Mouse (Mus musculus) layer of hippocampus, postnatal 10 days (tissue): ENCODE measurements around the gene Gm20388. TPM values are rescaled to one million over a fixed set of nuclear protein-coding genes. Genes with fewer than 3 reads are reported as not detected.

Source experiments
- DNase-seq, 2 experiments: peaks; one replicate each; pipeline ENCODE4 v3.0.0; 2021; ENCODE audit warnings: low spot score in 2 of 2
- total RNA-seq, 2 experiments: library from RNA; stranded (reverse); gene quantifications; 2 replicates each; pipeline ENCODE4 v1.2.3; 2021

Gm20388 gene
- total RNA-seq, 2 experiments from 2014 or later = not detected

DNA sequence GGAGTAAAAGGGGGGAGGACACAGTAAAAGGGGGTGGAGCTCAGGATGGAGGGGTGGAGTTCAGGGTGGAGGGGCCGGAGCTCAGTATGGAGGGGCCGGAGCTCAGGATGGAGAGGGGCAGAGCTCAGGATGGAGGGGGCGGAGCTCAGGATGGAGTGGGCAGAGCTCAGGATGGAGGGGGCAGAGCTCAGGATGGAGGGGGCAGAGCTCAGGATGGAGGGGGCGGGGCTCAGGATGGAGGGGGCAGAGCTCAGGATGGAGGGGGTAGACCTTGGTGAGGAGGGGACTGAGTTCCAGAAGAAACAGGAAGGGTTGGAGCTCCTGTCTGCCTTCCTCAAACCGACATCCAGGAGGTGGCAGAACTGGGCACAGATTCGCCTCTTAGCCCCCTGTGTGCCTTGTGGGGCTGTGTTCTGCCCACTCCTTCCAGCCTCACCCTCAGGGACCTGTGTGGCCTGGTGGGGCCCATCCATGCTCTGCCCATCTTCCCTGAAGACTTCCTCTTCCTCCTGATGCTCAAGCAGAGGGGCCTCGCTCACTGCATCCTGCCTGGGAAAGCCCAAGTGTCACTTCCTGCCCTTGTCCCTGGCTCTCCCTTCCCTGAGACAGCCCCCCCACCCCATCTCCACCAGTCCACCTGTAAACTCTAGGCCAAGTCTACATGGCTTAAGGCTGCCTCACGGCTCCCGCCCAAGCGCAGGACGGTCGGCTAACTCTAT is 2586.5 kb downstream of the Gm20388 start:
- DNase-seq = no peak

DNA sequence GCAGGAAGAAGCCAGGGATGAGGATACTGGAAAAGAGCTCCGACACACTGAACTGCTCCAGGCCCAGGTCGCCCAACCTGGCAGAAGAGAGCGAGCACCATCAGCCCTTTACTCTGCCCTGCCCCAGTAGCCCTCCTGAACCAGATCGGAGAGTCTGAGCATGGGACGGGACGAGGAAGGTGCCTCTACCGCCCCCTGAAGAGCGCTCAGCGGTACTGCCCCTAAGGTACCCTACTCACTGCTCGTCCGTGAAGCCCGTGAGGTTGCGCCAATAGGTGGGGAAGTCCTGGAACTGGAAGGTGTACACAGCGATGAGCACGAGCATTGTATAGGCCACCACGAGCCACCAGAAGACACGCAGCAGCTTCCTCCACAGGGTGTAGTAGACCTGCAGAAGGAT is 2587.3 kb downstream of the Gm20388 start:
- DNase-seq = no peak

DNA sequence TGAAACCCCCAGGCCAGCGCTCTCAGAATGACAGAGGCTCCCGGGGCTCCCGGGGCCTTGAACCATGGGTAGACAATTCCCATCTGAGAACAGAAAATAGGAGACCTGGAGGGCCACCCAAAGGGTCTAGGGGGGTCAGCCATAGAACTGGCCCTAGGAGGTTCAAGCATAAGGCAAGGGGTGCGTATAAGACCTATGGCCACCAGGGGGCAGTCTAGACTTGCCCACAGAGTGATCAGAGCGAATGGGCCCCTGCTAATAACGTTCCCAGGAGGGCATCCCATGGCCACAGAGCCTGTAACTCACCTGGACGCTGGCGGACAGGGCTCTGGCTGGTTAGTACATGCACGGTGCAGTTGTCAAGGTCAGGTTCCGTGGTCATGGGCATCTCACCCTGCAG is 2590.2 kb downstream of the Gm20388 start:
- peak; percentile 78 to 82 for DNase-seq

DNA sequence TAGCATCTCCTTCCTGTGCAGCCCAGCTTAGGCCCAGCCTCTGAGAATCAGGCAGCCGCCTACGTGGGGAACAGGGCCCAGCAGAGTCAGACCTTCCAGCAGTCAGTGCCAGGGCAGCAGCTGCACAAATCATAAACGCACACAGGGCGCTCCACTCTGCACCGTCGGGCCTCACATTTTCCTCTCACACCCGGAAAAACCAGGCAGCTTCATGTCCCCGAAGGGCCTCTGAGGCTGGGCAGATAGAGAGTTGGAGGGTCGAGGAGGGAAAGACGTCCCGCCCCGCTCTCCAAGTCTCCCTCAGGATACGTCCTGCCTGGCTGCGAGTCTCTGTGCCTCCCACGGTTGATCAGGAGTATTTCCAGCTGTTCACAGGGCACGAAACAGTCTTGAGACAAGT is 2600.9 kb downstream of the Gm20388 start:
- DNase-seq = no peak

DNA sequence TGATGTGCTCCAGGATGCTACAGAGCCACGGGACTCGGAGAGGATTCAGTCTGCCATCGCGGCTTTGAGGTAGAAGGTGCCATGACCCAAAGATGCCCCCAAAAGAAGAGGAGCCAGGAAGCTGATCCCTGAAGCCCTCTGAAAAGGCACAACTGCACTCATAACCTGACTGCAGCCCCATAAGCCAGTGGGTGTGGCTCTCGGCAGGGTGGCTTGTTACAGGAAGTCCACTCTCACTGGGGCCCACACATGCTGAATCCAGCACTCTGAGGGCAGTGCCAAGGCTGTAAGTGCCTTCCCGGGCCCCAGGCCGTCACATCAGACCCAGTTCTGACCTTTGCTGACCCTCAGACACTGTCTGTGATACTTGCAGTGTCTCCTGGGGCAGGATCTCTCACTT is 2601.8 kb downstream of the Gm20388 start:
- DNase-seq = no peak

DNA sequence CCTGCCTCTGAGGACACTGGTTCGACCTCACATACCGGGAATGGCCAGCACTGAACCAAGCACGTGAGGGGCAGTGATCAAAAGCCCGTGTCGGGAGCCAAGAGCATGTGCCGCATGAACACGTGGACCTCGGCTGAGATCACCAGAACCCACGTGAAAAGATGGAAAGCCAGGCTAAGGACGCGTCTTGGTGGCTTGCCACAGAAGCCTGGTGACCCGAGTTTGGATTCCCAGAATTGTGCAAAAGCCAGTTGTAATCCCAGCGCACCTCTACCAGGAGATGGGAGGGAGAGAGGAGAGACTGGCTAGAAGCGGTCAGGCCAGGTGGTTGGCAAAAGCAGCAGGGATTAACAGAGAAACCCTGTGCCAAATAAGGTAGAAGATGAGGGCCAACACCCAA is 2605.1 kb downstream of the Gm20388 start:
- DNase-seq = no peak

DNA sequence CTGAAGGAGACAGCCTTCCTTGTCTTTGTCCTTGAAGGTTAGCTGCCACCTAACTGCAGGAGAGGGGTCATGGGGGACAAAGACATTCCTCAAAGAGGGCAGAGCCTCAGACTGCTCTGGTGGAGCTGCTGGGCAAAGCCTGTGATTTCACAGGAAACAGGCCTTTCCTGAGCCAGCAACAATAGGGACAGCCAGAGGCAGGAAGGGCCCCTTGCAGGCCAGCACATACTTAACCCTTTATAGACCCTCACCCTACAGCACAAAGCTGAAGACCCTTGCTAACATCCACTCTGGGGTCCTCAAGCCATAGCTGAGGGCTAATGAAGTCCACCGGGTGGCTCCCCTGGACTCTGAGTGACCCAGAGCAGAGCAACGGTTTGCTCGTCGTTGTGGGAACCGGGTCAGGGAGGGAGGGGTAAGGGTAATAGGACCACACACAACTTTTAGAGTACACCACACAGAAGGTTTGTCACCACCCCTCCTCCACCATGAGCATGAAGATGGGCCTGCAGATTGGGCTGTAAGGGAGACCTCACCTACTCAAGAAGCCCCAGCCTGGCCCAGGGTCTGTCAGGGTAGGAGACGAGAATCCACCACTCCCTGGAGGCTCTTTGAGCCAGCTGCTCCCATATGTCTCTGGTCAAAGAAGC is 2607.0 kb downstream of the Gm20388 start:
- no peak for DNase-seq

DNA sequence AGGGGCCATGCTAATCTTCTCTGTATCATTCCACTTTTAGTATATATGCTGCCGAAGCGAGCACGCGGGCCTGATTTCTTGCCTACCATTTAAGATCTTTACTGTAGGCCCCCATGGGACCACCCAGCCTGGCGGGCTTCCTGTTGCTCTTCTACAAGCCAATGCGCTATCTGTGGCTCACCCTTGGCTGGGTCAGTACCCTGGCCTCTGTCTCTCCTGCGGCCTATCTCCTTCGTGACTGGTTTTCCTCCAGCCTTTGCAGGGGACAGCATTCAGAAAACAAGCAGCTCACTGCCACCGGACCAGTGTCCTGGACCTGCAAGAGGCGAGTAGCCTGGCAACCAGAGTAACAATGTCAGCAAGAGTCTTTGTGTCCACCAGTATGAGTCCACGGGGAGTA is 2610.0 kb downstream of the Gm20388 start:
- DNase-seq = no peak

DNA sequence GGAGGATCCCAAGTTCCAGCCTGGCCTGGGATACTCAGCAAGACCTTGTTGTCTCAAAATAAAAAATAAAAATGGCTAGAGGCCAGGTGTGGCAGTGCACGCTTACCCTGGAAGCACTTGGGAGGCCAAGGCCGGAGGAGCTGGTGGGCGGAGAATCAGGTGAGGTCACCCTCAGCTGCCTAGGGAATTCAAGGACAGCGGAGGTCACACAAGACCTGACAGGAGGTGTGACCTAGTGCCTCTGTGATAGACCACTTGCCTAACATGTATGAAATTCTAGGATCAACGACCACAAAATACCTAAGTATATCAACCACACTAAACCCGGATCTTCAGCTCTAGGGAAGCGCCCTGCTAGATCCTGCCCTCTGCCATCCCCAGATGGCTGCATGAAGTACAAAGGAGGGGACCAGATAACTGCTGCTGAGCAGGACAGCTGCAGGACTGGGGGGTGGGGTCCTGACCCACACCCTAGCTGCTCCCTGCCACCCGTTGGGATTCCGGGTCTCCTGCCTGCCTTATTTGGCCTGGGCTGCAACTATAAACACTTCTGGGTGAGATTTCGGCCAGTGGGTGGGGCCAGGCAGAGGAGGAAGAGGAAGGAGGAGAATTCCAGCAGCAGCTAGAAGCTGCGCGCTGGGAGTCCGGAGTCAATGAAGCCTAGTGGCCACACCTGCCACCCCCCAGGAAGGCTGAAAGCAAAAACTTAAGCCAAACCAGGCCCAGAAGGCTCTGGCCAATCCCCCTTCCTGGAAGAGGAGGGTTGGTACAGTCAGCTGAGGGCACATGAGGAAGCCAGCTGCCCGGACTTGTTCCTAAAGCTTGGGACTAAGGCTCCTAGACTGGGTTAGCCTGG is 2612.4 kb downstream of the Gm20388 start:
- no peak for DNase-seq

DNA sequence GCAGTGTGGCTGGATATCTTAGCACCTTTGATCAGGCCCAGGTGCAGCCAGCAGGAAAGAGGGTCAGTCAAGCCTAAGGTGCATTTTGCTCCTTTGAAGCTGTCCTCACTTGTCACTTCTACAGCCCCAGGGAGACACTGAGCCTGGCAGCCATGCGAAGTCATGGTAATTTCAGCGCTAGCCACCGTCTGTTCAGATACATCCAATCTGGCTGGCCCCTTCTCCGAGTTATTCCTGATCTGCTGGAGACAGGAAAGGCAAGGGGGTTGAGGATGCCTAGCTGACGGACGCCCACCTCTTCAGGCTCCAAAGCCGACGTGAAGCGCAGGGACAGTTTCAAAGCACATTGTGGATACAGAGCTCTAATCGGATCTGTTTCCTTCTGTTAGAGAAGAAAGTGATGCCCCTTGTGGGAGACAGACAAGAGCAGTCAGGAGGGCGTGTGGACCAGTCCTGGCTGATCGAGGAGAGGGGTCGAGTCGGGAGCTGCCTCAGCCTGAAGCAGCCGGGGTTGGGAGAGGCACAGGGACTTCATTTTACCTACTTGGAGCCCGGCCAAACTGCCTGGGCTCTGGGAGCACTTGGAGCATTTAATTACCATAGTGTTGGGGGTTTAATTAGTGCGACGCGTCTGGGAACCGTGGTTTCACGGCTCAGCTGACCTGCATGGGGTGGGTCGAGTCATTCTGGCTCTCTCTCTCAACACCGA is 2613.2 kb downstream of the Gm20388 start:
- DNase-seq = peak; percentile 24 to 50

DNA sequence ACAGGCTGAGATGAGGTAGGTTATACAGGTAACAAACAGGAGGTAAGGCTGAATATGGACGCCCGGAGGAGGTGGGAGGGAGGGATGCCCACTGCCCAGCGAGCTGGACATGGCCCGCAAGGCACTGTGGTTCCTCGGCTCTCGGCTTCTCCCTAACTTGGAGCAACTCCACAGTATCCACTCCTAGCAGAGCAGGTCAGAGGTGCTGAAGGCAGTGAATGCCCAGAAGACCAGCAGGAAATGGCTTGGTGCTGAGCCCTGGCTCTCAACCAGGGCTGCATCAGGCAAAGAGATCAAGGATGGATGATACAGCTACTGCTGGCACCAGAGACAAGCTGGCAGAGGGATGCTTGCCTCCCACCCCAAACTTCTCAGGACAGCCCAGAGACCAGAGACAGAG is 2613.9 kb downstream of the Gm20388 start:
- DNase-seq = no peak

DNA sequence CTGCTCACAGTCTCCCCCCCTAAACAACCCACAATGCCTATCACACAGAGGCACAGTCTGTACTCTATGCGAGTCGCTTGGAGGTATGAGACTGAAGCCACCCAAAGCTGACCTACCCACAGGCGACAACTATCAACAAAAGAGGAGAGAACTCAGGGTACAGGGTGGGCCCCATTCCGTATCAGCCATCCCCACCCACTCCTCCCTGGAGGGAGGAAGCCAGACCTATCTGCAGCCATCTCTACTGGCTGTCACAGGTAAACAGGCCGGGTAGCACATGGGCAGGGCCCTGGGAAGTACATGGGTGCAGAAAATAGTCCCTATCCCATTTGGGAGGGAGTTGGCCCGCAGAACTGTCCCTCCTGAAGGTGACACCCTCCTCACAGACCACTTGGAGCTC is 2614.4 kb downstream of the Gm20388 start:
- no peak for DNase-seq

DNA sequence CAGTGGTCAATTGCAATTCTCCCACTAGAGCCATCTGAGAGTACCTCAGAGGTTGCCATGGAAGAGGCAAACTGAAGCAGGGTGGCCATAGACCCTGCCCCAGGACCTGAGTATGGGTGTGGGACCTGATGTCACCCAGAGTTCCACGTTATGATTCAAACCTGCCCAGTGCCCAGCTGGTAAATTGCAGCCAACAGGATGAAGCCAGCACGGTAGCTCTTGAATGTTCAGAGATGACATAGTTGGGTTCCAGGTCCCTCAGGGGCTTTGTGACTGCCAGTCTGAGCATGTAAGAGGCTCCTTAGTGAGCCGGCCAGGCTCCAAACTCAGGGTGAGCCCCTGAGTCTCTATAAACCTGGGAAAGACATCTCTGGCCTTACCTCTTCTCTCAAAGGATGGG is 2615.4 kb downstream of the Gm20388 start:
- DNase-seq = no peak

DNA sequence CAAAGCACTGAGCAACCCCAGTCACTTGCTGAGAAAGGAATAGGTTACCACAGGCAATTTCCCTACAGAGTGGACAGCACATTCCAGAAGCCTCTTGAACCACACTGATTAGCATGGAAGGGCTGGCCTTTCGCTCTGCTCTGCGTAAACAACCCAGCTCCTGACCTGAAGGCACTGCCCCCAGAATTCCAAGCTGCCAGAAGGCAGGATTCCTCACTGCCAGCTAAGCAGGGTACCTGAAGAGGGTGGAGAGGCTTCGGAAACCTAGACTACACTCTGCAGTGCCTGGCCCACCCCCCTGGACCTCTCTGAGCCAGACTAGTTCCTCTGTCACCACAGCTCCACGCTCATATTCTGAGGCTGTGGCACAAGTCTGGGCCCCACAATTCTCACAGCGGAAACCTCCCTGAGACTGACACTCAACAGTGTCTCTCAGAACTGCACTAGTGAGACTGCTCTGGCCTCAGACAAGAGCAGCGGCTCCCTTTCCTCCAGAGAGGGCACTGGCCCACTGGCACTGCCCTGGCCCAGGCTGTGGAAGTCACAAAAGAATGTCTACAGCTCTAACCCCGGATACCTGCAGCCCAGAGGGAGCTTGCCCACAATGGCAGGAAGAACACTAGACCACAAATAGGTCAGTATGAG is 2616.0 kb downstream of the Gm20388 start:
- DNase-seq = no peak

DNA sequence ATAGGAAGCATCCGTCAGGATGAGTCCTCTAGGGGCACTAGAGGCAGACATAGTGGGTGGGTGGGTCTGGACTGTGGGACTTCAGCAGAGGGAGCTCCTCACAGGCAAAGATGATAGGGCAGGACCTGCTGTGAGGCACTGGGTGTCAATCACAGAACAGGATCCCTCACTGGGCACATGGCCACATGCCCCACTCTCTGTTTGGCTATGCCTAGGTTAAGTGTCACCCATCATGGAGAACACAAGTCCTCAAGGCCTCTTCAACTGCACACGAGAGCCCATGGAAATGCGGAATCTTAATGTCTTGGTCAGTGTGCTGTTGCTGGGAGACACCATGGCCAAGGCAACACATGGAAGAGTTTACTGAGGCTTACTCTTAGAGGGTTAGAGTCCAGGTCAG is 2617.3 kb downstream of the Gm20388 start:
- no peak for DNase-seq

DNA sequence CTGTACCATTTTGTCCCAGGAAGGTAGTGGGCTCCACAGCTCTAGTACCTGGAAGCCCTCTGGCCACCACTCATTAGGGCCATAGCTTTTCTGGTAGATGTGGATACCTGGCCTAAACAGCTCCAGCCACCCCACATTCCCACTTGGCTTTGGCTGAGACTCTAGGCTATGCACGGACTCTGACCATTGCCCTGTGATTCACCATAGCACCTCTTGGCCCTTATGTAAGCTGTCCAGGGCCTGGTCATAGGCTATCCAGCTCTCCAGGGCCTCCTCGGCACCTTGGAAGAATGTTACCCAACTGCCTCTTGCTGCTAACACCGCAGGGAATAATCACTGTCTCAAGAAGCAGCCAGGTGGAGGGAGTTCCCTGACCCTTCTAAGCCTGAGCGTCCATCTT is 2618.5 kb downstream of the Gm20388 start:
- DNase-seq = no peak

DNA sequence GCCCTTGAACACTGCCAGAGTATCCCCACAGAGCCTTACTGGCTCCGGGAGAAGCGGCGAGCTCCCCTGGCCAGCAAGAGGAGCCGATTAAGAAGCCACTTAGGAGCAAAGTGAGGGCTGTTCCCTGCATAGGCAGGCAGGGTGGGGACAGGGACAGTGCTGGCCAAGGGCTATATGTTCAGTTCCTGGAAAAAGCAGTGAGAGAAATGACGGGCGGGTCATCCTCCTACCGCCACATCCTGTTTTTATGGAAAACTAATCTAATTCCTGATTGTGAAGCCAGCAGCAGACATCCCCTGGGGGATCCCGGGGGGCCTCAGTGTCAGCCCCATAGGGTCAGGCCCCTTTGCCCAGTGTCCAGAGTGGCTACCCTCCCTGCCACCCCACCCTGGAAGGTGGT is 2620.7 kb downstream of the Gm20388 start:
- no peak for DNase-seq

DNA sequence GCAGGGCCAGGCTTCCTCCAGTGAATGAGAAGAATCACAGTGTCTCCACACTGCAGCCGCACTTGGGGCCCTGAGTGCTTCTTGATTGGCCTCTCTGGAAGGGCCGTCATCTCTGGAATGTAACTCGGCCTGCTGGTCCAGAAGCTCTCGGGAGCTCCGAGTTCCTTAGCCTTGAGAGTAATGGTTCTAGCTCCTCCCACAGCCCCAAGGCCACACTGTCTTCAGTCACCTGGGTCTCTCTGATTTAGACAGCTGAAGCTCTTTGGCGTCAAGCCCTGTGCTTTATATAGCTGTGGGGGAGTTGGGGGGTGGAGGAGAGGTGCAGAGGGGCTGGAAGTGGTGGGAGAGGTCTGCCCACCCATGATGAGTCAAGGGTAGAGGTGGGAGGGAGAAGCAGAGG is 2626.4 kb downstream of the Gm20388 start:
- DNase-seq = no peak

DNA sequence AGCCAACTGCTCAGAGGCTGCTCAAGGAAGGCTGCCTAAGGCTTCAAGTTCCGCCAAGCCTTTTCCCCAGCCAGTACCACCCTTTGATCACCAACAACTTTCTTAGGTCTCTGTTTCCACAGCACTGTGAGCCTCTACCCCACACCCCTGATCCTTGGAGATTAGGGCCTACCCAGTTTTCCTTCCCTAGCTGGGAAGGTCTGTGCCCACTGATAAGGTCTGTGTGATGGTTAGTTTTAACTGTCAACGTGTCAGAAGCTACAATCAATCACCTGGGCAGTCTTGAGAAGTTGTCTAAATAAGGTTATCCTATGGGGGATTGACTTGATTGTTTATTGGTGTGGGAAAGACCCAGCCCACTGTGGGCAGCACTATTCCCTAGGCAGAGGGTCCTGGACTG is 2627.2 kb downstream of the Gm20388 start:
- DNase-seq = no peak

DNA sequence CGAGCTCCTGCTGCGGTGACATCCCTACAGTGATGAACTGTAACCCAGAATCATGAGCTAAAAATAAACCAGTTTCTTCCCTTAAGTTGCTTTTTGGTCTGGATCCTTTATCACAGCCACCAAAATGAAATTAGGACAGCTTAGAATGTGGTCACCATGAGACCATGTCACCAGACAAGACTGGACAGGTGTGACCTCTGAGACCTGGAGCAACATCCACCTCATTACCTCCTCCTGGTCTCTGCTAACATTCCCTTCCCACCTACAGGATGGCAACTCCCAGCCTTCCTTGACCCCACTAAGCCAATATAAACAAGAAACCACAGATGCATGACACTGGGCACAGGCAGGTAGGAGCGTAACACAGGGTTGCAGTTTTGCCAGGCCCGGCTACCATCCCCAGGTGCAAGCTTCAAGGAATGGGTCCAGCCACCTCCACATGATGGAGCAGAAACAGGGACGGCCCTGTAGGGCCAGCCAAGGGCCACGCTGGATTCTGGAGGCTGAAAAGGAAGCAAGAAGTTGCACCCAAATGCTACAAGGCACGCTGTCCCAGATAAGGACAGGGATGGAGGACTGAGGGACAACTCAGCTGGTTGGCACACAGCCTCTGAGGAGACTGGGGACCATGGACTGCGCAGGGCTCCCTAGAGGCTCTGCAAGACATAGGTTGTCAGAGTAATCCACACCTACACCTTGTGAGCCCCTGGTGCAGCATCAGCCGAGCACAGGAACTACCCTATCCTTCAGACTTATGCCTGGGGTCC is 2627.9 kb downstream of the Gm20388 start:
- no peak for DNase-seq
